Mouse (Mus musculus) erythroblast, embryonic 14.5 days (primary cell): Measurements from ENCODE around the gene Lrmda. TPM values are rescaled to one million over a fixed set of nuclear protein-coding genes. Genes with fewer than 3 reads are reported as not detected.

Source experiments
- H3K27me3 ChIP-seq: 2 replicates; pipeline ENCODE4 v1.6.1; 2012; ENCODE audit warnings: inconsistent platforms; ENCODE audit not compliant: control insufficient read depth
- H3K36me3 ChIP-seq: 2 replicates; pipeline ENCODE4 v1.6.1; 2012; ENCODE audit warnings: mild to moderate bottlenecking, inconsistent platforms; ENCODE audit not compliant: control insufficient read depth
- H3K4me1 ChIP-seq: 2 replicates; pipeline ENCODE4 v1.6.1; 2012; ENCODE audit warnings: inconsistent platforms; ENCODE audit not compliant: control insufficient read depth
- H3K4me3 ChIP-seq: replicated peaks from 2 replicates; pipeline ENCODE3; 2012; ENCODE audit warnings: moderate library complexity, mild to moderate bottlenecking, inconsistent platforms
- H3K9me3 ChIP-seq: 2 replicates; pipeline ENCODE4 v1.6.1; 2012; ENCODE audit warnings: low read length, inconsistent platforms, mixed read lengths; ENCODE audit not compliant: control insufficient read depth
- GATA1 ChIP-seq: IDR thresholded peaks from 2 replicates; pipeline ENCODE4 v1.6.1; 2012; ENCODE audit warnings: low read length, inconsistent platforms, mixed read lengths
- TAL1 ChIP-seq: IDR thresholded peaks from 3 replicates; pipeline ENCODE4 v1.6.1; 2012; ENCODE audit warnings: low read length, inconsistent platforms, mixed read lengths
- polyA plus RNA-seq: library from polyadenylated mRNA; stranded (reverse); fragments of >175 nt; gene quantifications from 2 replicates; pipeline ENCODE4 v1.2.3, GENCODE M21; 2012

The Lrmda gene
- polyA plus RNA-seq, 1 experiment = not detected

DNA sequence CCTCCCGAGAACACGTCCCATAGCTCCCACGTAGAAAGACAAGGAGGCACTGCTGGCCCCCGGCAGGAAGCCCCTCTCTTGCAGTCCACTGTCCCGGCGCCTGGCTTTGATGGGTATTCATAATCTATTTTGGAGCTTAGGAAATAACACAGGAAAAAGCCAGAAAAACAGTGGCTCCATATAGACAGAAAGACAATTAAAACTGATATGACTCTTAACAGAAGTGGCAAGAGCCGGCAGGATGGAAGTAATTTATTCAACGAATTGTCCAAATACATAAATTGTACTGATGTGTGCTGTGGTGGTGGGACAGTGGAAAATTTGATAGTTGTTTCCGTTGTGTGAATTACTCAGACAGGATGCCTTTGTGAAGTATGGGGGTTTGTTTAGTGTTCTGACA, 250.3 kb downstream of the Lrmda start:
- Histone ChIP-seq H3K4me3 (no peak overlapping the region), H3K4me1 (no peaks in the 10 kb centered on the region), H3K27me3 (no peaks in the 10 kb centered on the region), H3K9me3 (no peaks in the 10 kb centered on the region), H3K36me3 (no peaks in the 10 kb centered on the region)
- no peak for TF ChIP-seq TAL1
- no peak for TF ChIP-seq GATA1

DNA sequence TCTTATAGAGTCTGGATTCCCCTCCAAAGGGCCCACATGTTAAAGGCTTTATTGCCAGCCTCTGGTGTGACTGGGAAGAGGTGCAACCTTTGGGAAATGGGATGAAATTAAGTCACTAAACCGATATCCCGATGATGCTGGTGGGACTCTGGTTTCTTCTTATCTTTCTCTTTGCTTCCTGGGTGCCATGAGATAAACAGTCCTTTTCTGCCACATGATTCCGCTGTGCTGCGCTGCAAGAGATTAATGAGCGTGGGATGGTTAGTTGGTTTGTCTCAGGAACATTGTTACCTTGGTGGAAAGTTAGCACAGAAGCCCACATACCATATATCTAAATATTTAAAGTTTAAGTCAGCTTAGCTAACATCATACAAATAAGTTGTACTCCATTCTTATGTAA, 258.5 kb downstream of the Lrmda start:
- Histone ChIP-seq H3K36me3 (no peaks in the 10 kb centered on the region), H3K4me1 (no peaks in the 10 kb centered on the region), H3K4me3 (no peak overlapping the region), H3K27me3 (no peaks in the 10 kb centered on the region), H3K9me3 (no peaks in the 10 kb centered on the region)
- TF ChIP-seq TAL1 (no peak), GATA1 (no peak)

DNA sequence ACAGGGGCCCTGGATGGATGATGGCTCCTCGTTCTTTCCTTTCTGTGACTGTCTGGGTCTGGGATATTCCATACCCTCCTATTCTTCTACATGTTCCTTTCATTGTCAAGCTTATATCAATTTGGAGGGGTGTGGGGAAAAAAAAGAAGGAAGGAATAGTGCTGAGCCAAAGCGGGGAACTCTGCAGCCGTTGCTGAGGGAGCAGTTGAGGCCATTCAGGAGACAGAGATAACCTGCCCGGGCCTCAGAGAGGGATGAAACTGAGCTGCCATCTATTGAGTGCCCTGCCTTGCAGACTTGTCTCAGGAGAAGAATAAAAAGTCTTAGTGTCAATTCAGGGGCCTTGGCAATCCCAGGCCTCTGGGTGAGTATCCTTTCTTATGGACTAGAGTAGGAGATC, 260.1 kb downstream of the Lrmda start:
- Histone ChIP-seq H3K27me3 (no peaks in the 10 kb centered on the region), H3K9me3 (no peaks in the 10 kb centered on the region), H3K4me3 (no peak overlapping the region), H3K4me1 (no peaks in the 10 kb centered on the region), H3K36me3 (no peaks in the 10 kb centered on the region)
- TF ChIP-seq GATA1 = no peak
- no peak for TF ChIP-seq TAL1

DNA sequence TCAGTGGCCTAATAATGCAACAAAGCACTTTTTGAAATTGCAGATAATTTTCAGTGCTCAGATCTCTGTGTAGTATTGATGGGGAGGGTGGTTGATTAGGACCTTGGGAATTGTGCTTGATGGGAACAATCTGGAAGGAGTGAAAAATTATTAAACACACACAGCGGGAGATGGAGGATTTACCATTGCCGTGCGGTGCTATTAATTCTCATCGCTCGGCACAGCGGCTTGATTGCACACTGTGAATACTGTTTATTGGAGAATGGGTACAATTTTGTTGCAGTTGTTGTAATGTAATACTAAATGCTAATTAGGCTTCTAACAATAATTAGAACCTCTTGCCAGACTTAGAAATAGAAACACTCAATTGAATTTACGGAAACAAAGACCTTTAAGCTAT, 262.1 kb downstream of the Lrmda start:
- Histone ChIP-seq H3K4me3 (no peak overlapping the region), H3K4me1 (no peaks in the 10 kb centered on the region), H3K27me3 (no peaks in the 10 kb centered on the region), H3K9me3 (no peaks in the 10 kb centered on the region), H3K36me3 (no peaks in the 10 kb centered on the region)
- TF ChIP-seq GATA1 = no peak
- TF ChIP-seq TAL1 = no peak

DNA sequence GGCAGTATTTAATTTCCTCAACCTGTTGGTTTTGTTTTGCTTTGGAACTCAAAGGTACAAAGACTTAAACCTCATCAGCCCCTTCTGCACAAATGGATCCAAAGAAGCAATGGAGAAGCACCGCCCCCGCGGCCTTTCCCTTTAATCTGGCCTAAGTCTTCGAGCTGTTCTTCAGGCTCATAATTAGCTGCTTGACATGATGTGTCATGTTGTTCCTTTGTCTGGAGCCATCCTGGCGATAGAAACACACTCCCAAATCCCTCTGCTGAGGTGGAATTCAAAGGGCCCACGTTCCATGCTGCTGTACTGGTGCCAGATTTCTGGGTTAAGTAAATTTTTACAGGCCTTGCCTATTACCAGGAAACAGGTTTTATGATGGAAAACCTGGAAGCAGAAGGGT, 263.3 kb downstream of the Lrmda start:
- Histone ChIP-seq H3K4me3 (no peak overlapping the region), H3K9me3 (no peaks in the 10 kb centered on the region), H3K36me3 (no peaks in the 10 kb centered on the region)

DNA sequence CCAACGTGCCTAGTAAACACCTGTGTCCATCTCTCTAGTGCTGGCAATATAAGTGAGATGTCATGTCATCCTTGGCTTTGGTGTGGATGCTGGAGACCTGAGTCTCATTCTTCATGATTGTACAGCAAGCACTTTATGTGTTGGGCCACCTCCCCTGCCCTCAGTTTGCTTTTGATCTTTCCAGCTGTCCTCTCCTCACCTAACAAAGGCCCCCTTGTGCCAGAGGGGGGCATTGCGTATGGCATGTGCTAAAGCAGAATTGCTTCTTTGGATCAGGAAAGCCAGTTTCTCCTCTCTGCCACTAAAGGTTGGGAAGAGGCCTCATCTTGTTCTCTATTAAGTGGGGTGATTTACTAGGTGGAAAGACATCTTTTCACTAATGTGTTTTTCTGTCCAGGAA, 264.2 kb downstream of the Lrmda start:
- Histone ChIP-seq H3K4me3 (no peak overlapping the region), H3K27me3 (no peaks in the 10 kb centered on the region), H3K4me1 (no peaks in the 10 kb centered on the region), H3K36me3 (no peaks in the 10 kb centered on the region), H3K9me3 (no peaks in the 10 kb centered on the region)
- TF ChIP-seq TAL1 (no peak), GATA1 (no peak)

More for the DNA sequence above, 263.3 kb downstream of the Lrmda start:
- Histone ChIP-seq H3K4me1 (no peaks in the 10 kb centered on the region), H3K27me3 (no peaks in the 10 kb centered on the region)
- no peak for TF ChIP-seq GATA1
- TF ChIP-seq TAL1 = no peak

DNA sequence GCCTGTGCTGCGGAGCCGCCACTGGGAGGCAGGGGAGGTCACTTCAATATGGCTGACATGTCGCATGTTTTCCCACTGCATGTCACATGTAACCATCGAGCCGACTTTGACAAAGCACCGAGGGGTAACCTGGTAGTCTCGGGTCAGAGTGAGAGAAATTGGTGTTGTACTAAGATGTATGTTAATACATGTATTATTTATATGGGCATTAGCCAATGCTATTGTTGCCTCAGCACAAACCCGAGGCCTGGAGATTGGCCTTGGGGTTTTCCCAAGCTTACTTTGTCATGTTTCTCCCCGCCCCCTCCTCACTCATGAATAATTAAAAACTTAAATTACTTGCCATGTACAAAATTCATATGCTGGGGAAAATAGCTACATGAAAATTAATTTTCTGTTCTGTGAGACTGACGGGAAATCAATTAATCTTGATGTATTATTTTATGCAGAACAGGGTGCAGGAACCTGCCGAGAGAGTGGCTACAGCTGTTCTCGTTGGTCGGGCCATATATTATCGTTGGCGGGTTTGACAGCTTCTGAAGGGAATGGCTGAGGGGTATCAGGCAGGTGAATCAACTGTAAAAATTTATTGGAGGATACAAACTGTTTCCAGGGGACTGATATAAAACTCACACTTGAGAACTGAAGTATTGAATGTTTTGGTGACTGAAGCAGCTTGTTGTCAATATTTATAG, 265.5 kb downstream of the Lrmda start:
- Histone ChIP-seq H3K4me1 (no peaks in the 10 kb centered on the region), H3K9me3 (no peaks in the 10 kb centered on the region), H3K27me3 (no peaks in the 10 kb centered on the region), H3K36me3 (no peaks in the 10 kb centered on the region), H3K4me3 (no peak overlapping the region)
- TF ChIP-seq TAL1 (no peak), GATA1 (no peak)

DNA sequence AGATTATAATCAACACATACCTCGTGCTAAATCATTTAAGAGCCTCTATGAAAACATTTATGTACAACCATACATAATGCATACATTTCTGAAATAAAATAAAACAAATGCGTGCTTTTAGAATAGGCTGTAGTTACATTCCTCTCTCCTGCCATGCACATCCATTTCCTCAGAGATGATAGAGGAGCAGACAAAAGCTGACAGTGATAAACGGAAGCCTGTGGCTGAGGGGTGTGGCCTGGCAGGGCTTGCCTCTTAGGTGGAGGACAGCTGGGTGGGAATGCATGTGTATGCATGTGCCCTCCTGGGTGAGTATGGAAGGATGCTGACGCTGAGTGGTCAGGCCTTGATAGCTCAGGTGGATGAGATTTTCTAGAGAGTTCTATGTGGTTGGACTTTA, 266.3 kb downstream of the Lrmda start:
- H3K4me3 ChIP-seq = no peak overlapping the region
- H3K9me3 ChIP-seq = no peaks in the 10 kb centered on the region
- H3K36me3 ChIP-seq = no peaks in the 10 kb centered on the region
- no peaks in the 10 kb centered on the region for H3K27me3 ChIP-seq
- no peak for TF ChIP-seq TAL1
- no peak for TF ChIP-seq GATA1
- H3K4me1 ChIP-seq = no peaks in the 10 kb centered on the region

DNA sequence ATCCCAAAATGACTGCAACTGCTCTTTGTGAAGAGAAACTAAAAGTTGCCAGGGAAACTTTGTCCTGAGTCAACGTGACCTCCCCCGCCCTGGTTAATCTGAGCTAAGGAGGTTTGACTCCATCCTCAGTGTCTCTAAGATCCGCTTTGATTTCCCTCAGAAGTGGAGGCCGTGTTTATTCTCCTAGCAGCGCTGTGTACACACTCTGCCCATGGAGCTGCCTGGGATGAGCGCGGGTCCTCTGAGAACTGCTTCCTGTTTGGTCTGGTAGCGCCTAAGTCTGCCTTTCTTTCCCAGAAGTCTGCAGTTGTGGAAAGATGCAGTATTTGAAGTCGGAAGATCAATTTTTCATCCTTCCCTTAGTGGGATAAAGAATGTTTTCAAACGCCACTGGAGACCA, 268.7 kb downstream of the Lrmda start:
- Histone ChIP-seq H3K9me3 (no peaks in the 10 kb centered on the region), H3K4me1 (no peaks in the 10 kb centered on the region), H3K4me3 (no peak overlapping the region), H3K27me3 (no peaks in the 10 kb centered on the region), H3K36me3 (no peaks in the 10 kb centered on the region)
- TF ChIP-seq TAL1 = no peak
- no peak for TF ChIP-seq GATA1

DNA sequence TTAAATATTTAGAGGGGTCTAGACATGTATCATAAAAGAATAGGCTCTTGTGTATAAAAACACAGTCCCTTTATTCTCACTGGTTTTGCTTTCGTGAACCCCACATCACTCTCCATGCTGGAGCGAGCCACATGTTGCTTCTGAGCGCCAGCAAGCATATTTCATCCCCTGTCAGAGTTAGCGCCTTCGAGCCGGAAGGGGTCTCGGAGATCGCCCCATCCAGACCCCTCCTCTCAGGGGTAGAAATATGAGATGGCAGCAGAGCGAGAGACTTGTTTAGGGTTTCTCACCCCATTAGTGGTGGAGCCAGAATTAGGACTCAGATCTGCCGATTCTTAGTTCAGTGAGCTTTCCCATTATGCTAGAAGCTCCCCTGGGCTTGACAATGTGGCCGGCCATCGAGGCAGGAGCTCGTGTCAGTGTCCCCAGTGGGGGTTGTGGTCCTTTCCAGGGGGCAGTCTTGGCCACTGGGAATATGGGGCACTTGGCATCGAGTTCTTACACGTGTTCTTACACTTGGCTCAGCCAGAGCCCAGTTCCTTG, 269.9 kb downstream of the Lrmda start:
- no peaks in the 10 kb centered on the region for H3K27me3 ChIP-seq
- TF ChIP-seq TAL1 (no peak), GATA1 (no peak)
- H3K9me3 ChIP-seq = no peaks in the 10 kb centered on the region

More for the DNA sequence above, 269.9 kb downstream of the Lrmda start:
- Histone ChIP-seq H3K36me3 (no peaks in the 10 kb centered on the region), H3K4me1 (no peaks in the 10 kb centered on the region), H3K4me3 (no peak overlapping the region)
